Mouse (Mus musculus): Measurements from ENCODE around the gene Aamp.

Gene Aamp

GRCm38 (mm10) chr1:74300347-74301110 is 16.0 kb upstream of the Aamp start:
- no peak for DNase-seq

GRCm38 (mm10) chr1:74298996-74299395 is 14.5 kb upstream of the Aamp start:
- DNase-seq, result peak; percentile 51 to 52

DNA sequence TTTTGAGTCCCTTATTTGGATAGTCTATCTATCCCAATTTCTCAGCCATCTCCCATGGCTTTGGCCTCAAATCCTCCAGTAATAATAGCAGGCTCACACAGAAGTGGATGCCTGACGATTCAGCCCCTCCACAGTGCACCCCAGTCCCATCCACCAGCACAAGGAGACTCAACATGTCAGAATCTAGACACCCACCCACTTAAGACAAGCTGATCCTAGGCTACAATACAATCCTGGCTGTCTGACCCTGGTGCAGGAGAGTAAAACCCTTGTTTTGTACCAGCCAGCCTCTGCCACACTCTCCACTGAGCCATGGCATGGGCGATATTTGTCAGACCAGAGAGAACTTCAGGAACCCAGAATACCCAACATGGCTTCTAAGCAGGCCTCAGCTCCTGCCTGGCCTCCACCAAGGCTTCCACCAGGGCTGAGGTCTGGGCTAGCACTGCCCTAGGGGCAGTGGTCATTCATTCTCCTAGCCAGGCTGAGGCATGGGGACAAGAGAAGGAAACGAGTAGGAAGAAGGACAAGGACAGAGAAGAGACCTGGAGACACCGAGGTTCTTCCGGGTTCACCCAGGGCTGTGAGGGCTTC is 13.7 kb upstream of the Aamp start:
- no peak for DNase-seq

GRCm38 (mm10) chr1:74297269-74297668 is 12.7 kb upstream of the Aamp start:
- no peak for DNase-seq

DNA sequence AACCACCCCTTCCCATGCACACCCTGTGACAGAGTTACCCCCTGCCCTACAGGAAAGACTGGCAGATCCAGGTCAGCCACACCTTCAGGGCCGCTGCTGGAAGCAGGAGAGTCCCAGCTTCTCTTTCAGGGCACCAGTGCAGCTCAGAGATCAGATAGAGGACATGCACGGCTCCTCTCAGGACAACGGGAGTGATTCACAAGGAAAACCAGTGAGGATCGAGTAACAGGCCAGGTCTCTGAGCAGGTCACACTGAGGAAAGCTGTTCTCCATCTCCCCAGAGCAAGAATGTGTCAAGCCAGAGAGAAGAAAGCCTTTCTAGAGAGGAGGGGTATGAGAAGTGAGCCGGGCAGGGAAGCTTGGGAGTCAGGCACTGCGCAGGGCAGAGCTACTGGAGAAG is 11.9 kb upstream of the Aamp start:
- DNase-seq, result no peak

DNA sequence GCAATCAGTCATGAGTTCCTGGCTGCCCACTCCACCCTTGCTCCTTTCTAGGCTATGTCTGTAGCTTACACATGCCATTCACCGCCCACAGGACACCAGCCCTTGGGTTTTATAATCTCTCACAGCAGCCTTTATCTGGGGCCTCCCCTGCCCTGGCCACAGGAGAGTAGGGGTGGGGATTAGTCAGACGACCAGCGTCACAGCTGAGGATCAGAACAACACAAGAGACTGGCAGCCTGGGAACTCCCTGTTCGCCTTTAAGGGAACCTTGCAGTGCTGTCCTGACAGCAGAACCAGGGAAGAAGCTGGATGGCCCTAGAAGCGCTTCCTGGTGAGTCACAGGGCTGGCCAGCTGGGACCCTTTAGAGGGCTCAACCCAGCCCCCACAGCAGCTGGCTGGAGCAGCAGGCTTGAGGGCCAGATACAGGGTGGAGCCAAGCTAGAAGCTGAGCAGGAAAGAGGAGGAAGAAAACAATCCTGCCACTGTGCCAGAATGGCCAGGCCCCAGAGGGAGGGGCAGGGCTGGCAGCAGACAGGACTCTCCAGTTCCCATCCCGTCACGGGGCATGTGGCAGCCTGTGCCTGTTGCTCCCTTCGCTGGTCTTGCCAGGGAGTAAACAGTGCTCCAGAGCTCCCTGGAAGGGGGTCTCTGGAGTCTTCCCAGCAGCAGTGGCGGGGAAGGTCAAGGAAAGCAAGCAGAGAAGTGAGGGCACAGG is 11.1 kb upstream of the Aamp start:
- DNase-seq, result peak; percentile 80 to 84

GRCm38 (mm10) chr1:74294733-74295455 is 10.4 kb upstream of the Aamp start:
- no peak for DNase-seq

DNA sequence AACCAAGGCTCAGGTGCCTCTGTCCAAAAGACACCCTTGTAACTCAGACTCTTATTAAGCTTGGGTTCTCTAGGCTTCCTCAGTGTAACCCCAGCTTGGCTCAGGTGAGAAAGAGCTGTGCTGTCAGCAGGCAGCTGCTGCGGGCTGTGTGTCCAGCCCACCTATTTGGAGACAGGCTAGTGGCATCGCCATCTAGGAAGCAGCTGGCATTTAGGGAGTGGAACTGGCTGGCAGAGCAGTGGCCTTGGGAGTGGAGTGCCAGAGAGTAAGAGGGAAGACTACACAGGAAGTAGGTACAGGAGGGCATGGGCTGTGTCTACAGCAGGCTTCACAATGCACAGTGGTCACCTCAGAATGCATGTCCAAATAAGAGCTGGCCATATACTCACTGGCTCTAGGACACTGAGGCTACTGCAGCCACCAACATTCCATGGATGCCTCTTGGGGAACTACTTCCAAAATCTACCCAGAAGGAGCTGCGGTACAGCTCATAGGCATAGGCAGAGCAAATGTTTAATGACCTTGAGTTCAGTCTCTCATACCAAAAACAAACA is 9.6 kb upstream of the Aamp start:
- no peak for DNase-seq

- DNase-seq, result no peak
These were observed 8.9 kb upstream of the Aamp start for GRCm38 (mm10) chr1:74293306-74293960.

DNA sequence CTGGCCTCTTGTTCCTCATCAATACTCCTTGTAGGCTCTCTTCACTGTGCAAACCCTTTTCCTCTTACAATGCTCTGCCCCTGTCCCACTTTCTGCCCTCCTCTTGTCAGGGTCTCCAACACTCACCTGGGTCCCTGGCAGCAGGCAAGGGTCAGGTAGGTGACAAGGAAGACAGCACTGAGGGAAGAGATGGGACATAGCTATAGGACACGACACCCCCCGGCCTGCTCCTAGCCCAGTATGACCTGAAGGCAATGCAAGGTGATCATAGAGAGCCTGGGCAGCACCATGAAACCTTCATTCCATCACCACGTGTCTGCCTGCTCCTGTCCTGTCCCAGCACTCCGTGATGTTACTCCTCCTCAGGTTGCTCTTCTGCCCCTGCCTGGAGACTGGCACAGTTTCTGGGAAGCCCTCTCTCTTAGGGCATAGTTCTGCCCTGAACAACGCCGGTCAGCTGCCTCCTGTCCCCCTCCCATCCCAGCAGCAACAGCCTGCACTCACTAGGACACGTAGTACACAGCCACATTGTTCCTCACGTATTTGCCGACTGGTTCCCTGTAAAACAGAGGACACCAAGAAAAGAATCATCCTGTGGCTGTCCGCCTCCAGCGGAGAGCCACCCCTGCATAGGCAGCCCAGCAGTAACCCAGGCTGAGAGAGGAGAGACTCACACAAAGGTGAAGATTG is 7.9 kb upstream of the Aamp start:
- DNase-seq, result no peak

DNA sequence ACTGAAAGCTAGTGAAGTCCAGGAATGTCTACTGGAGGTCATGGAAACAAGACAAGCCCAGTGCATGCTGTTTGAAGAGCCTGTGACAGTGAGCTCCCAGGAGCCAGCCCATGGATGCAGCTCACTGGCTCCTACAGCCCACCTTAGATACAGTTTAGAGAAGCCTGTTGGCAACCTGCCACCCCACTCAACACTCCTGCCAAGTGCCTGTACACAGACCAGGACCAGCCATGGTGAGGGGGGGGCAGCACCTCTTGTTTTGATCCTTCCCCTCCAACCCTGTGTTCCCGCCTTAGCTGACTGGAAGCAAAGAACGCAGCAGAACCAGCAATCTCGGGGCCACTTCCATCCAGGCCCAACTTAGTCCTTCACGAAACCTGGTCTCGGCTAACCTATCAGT is 5.6 kb upstream of the Aamp start:
- DNase-seq, result peak; percentile 51 to 61

DNA sequence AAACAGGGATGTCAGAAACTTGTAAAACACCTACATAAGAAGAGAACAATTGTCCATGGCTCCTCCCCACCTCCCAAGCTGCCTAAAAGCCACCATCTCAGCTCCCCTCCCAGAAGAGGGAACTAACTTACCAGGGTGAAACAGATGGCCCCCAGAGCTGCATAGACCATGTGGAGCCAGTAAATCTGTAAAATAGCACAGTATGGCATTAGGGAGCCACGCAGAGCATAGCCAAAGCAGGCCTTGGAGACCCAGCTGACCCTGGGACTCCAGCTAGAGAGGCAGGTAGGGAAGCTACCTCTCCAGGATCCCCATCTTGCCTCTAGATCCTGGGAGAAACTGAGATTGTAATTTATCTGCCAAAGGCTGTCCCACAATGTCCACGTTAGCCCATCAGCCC is 5.2 kb upstream of the Aamp start:
- no peak for DNase-seq

DNA sequence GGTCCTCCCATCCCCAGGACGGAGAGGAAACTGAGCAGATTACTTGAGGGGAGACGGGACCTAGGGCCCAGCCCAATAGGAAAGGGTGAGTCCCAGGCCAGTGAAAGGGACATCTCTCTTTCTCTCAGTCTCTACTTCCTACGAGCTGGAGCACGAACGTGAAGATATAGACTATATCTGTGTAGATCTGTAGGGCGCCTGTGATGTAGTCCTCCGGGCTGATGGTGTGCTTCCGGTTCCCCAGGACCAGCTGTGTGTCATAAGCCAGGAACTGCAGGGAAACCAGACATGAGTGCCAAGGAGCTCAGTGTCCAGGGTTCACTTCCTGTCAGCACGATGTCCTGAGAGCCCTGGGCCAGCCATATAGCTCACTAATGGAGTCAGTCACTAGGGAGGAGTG is 4.7 kb upstream of the Aamp start:
- DNase-seq, result no peak

GRCm38 (mm10) chr1:74288327-74288726 is 3.8 kb upstream of the Aamp start:
- DNase-seq, result no peak

DNA sequence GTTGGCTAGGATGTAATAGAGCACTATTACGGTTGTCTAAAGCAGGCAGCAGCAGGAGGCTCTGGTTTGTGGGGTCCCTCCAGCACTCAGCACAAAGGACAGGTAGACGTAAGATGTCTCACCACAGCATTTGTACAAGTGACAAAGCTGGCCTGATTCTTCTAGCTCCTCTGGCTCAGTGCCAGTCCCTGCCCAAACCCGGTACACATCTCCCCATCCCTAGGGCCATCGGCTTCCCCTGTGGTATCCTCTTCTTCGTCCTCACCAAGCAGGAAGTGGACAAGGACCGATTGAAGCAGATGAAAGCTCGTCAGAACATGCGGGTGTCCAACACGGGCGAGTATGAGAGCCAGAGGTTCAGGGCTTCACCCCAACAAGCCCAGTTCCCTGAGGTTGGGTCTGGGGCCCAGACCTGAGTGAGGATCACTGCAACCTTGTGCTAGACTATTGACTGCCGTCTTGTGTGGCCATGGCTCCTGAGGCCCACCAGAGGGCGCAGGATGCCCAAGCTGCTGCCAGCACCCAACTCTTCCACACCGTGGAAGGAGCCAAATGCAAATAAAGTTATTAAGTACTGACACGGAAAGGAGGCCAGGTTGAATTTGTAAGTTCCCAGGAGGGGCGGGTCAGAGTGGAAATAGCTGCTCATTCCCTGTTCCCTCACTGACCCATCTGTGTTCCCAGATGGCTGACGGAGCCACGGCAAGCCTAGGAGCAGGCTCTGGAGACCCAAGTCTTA is 2.5 kb upstream of the Aamp start:
- DNase-seq, result peak; percentile 47 to 55

GRCm38 (mm10) chr1:74285212-74286010 is 873 bp upstream of the Aamp start:
- DNase-seq, result peak; percentile 39 to 72

GRCm38 (mm10) chr1:74283686-74284463 is 663 bp downstream of the Aamp start:
- peak; percentile 66 to 77 for DNase-seq

DNA sequence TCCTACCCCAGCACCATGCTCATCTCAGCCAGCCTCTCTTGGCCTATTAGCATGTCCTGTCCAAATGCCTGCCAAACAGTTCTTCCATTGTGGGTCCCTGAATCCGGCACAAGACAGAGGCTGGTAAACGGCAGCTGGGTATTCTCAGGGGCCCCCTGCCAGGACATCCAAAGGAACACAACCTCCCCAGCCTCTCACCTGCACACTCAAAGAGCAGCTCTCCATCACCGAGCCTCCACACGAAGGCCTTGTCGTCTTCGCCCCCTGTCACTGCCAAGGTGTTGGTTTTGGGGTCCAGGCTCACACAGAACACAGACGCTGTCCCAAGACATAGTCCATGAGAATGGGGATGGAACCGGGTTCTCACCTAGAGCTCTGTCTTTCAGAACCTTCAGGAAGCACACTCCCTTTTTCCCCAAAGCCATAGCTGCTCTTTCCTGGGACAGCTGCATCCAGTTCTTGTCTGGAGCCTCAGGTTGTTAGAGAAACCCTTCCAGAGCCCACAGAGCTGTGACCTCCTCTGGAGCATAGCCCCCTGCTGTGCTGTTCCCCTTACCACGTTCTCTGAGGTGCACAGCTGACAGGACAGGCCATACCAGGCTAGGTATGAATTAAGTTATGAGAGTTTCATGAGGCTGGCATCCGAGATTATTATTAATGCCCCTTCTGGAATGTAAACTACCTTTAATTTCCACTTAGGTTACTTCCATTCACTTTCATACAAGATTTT is 1.5 kb downstream of the Aamp start:
- no peak for DNase-seq

DNA sequence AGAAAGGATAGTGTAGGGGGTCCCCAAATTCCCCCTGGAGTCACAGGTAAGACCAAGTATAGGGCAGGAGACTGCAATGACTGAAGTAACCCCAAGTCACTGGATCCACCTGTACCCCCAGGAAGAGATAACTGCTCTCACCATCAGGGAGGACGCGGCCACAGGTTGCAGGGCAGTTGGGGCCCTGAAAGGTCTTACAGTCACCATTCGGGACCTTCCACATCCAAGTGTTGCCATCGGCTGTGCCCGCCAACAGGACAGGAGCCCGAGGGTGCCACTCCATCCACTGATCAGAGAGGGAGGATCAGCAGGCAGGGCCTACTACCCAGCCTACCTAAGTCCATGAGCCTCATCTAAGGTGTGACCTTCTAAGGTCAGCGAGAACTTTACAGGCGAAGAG is 2.7 kb downstream of the Aamp start:
- DNase-seq, result no peak

Measured in cerebellum, postnatal 14 days (tissue).